Mouse (Mus musculus) brain, embryonic 14.5 days (tissue): ENCODE measurements around the gene Hcls1.

ENCODE experiments used
- CTCF ChIP-seq: fragments of 200-500 bp; IDR thresholded peaks from 2 replicates; pipeline ENCODE4 v1.5.1; 2012; ENCODE audit warnings: inconsistent platforms, mild to moderate bottlenecking, moderate library complexity, borderline replicate concordance; ENCODE audit not compliant: insufficient read depth, insufficient read length; ENCODE audit errors: extremely low read depth
- POLR2A ChIP-seq: fragments of 200-500 bp; IDR thresholded peaks from 2 replicates; pipeline ENCODE4 v1.6.1; 2012; ENCODE audit warnings: mild to moderate bottlenecking, inconsistent platforms, borderline replicate concordance; ENCODE audit not compliant: poor library complexity, insufficient read depth, insufficient read length, severe bottlenecking; ENCODE audit errors: extremely low read depth

GRCm38 (mm10) chr16:36914195-36914594 lies 20.6 kb upstream of the Hcls1 start:
- TF ChIP-seq CTCF (no peak), POLR2A (no peak)
